Mouse (Mus musculus): ENCODE measurements around the gene Pigg.

- TF ChIP-seq CTCF (IDR thresholded peaks at IDR 0.05; ENCODE audit: insufficient read depth, low read length) (no peak), POLR2A (IDR thresholded peaks at IDR 0.05; ENCODE audit: borderline replicate concordance, extremely low read depth, low read depth, low read length) (peak; percentile 79; the same call in 1 of the 2 replicates)
Observed at GRCm38 (mm10) chr5:108268127-108269062, 44.0 kb upstream of the Pigg start, which contains the start of gene Dr1.

Data from lung, adult 2 months (tissue).